ENCODE assay signal across 17 mouse cellular contexts in genomic region chr10:126422066-126422465, GRCm38 (mm10).
DNase-seq lines count a peak whose midpoint lies in the region; ATAC-seq lines count a peak whose summit lies in the region.
"Had no signal": no experiment of that assay in that cellular context is flagged by ENCODE, and none has a peak within 500 bp of the region (broad histone marks: within the 10 kb centered on the region; RNA-seq: fewer than 3 reads in every experiment).

No protein-coding gene starts in this region.

- no peak overlapping the region for H3K4me2 ChIP-seq in embryonic facial prominence, embryonic 14.5 days (ENCODE audit: low read depth, low read length)
- H3K4me2 ChIP-seq: heart, embryonic 11.5 days; hindbrain, embryonic 14.5 days; limb, embryonic 15.5 days had no signal

- WGBS in embryonic facial prominence, embryonic 14.5 days = 39% methylated on average over 6 of the region's 6 CpGs
- 80% methylated on average over 6 of the region's 6 CpGs for WGBS in embryonic facial prominence, embryonic 10.5 days

- H3K27me3 ChIP-seq in embryonic facial prominence, embryonic 14.5 days (replicated peaks; ENCODE audit: control insufficient read depth, insufficient read depth, low read length) = no peaks in the 10 kb centered on the region
- no peaks in the 10 kb centered on the region for H3K27me3 ChIP-seq in embryonic facial prominence, embryonic 10.5 days (replicated peaks; ENCODE audit: low read depth, poor library complexity, severe bottlenecking)
- H3K27me3 ChIP-seq: limb, embryonic 15.5 days had no signal

- 0 out of 2 replicates have a peak, but pooled peaks cover 2% of the 10 kb centered on the region for H3K4me1 ChIP-seq in embryonic facial prominence, embryonic 14.5 days (ENCODE audit: control insufficient read depth, insufficient read depth, low read length)
- no peaks in the 10 kb centered on the region for H3K4me1 ChIP-seq in embryonic facial prominence, embryonic 10.5 days
- H3K4me1 ChIP-seq: limb, embryonic 15.5 days had no signal

- H3K4me3 ChIP-seq in embryonic facial prominence, embryonic 14.5 days (ENCODE audit: low read depth, low read length) = no peak overlapping the region
- H3K4me3 ChIP-seq in embryonic facial prominence, embryonic 10.5 days = no peak overlapping the region
- H3K4me3 ChIP-seq: limb, embryonic 15.5 days had no signal

- no peak overlapping the region for H3K27ac ChIP-seq in embryonic facial prominence, embryonic 14.5 days (replicated peaks; ENCODE audit: low read depth, low read length)
- H3K27ac ChIP-seq in embryonic facial prominence, embryonic 10.5 days (replicated peaks) = no peak overlapping the region
- H3K27ac ChIP-seq: hindbrain, embryonic 14.5 days; limb, embryonic 15.5 days had no signal

- H3K9me3 ChIP-seq in embryonic facial prominence, embryonic 14.5 days (ENCODE audit: control insufficient read depth, low read length) = no peaks in the 10 kb centered on the region
- H3K9me3 ChIP-seq in embryonic facial prominence, embryonic 10.5 days = no peaks in the 10 kb centered on the region
- H3K9me3 ChIP-seq: limb, embryonic 15.5 days had no signal

- no peaks in the 10 kb centered on the region for H3K36me3 ChIP-seq in embryonic facial prominence, embryonic 14.5 days (ENCODE audit: control insufficient read depth, insufficient read depth, low read length)
- H3K36me3 ChIP-seq in embryonic facial prominence, embryonic 10.5 days (replicated peaks) = no peaks in the 10 kb centered on the region
- H3K36me3 ChIP-seq: G1E; limb, embryonic 15.5 days had no signal

- no peak for ATAC-seq in embryonic facial prominence, embryonic 14.5 days (ENCODE audit: low read depth)

- DNase-seq in embryonic facial prominence, embryonic 14.5 days (ENCODE audit: low spot score) = peak; percentile 56
- no peak for DNase-seq in embryonic facial prominence, embryonic 10.5 days (ENCODE audit: low spot score)
- DNase-seq in kidney, postnatal 10 days = peak; percentile 10
- DNase-seq in kidney, adult 18-20 months = no peak
- DNase-seq in lung, postnatal 10 days = peak; percentile 4
- no peak for DNase-seq in lung, postnatal 25 days (ENCODE audit: low spot score)
- peak; percentile 78 for DNase-seq in Muller cell, postnatal 12 days (ENCODE audit: inconsistent ontology term)
- no peak for DNase-seq in layer of hippocampus, adult 11-12 months (ENCODE audit: low spot score)
- DNase-seq: adrenal gland, postnatal 25 days; cerebellum, adult 11-12 months; cerebellum, postnatal 25 days; kidney, adult 9 months; thymus, adult 2 months had no signal

- H3K9ac ChIP-seq in embryonic facial prominence, embryonic 14.5 days (ENCODE audit: low read depth, low read length) = no peak overlapping the region
- H3K9ac ChIP-seq: hindbrain, embryonic 14.5 days; limb, embryonic 15.5 days had no signal

Comparison
In these comparisons a context has a peak if more than half of its experiments do, and no peak if none do; other contexts are left out.
1. DNase-seq: peak in embryonic facial prominence, embryonic 14.5 days (single experiment), kidney, postnatal 10 days (single experiment), lung, postnatal 10 days (single experiment) and Muller cell, postnatal 12 days (single experiment); none in embryonic facial prominence, embryonic 10.5 days (single experiment), kidney, adult 18-20 months (single experiment), lung, postnatal 25 days (single experiment) and layer of hippocampus, adult 11-12 months (single experiment).